Mouse (Mus musculus) lung, postnatal 0 days (tissue): ENCODE measurements around the gene Gnl3l. TPM values are rescaled to one million over a fixed set of nuclear protein-coding genes. Genes with fewer than 3 reads are reported as not detected.

ENCODE experiments used
- ATAC-seq: fragments of 200-750 bp; cut with Nextera tagmentation; 2 replicates; pipeline ENCODE4 v1.8.0; 2017; ENCODE audit warnings: moderate library complexity
- DNase-seq: peaks from one replicate; pipeline ENCODE4 v3.0.0-alpha.2; 2016; ENCODE audit warnings: low spot score
- H3K27ac ChIP-seq: fragments of 300-500 bp; sonication (generic); 2 replicates; pipeline ENCODE4 v1.5.1; 2014; ENCODE audit warnings: antibody characterized with exemption, mild to moderate bottlenecking, low read length, mixed read lengths
- H3K27me3 ChIP-seq: fragments of 300-500 bp; sonication (generic); replicated peaks from 2 replicates; pipeline ENCODE4 v1.6.1; 2014; ENCODE audit warnings: low read length, mixed read lengths; ENCODE audit not compliant: insufficient read depth
- H3K36me3 ChIP-seq: fragments of 300-500 bp; sonication (generic); 2 replicates; pipeline ENCODE4 v1.6.1; 2014; ENCODE audit warnings: low read length, mixed read lengths; ENCODE audit not compliant: insufficient read depth
- H3K4me1 ChIP-seq: fragments of 300-500 bp; sonication (generic); 2 replicates; pipeline ENCODE4 v1.6.1; 2014; ENCODE audit warnings: antibody characterized with exemption, low read depth, low read length, mixed read lengths; ENCODE audit not compliant: insufficient read depth
- H3K4me2 ChIP-seq: fragments of 300-500 bp; sonication (generic); replicated peaks from 2 replicates; pipeline ENCODE4 v1.6.1; 2014; ENCODE audit warnings: low read depth, mild to moderate bottlenecking, low read length, moderate library complexity, mixed read lengths
- H3K4me3 ChIP-seq: fragments of 300-500 bp; sonication (generic); 2 replicates; pipeline ENCODE4 v1.5.1; 2014; ENCODE audit warnings: low read depth, low read length
- H3K9ac ChIP-seq: fragments of 300-500 bp; sonication (generic); replicated peaks from 2 replicates; pipeline ENCODE4 v1.6.1; 2014; ENCODE audit warnings: low read depth, mild to moderate bottlenecking
- H3K9me3 ChIP-seq: fragments of 300-500 bp; sonication (generic); 2 replicates; pipeline ENCODE4 v1.6.1; 2016; ENCODE audit warnings: low read length, mixed read lengths
- CTCF ChIP-seq: IDR thresholded peaks from 2 replicates; pipeline ENCODE4 v1.5.1; 2016; ENCODE audit warnings: antibody characterized with exemption, mild to moderate bottlenecking
- EP300 ChIP-seq: IDR thresholded peaks from 2 replicates; pipeline ENCODE4 v1.6.1; 2016; ENCODE audit warnings: antibody characterized with exemption, mild to moderate bottlenecking, control low read depth
- WGBS: fragments of 180-500 bp; shearing (Covaris S2); extraction: QIAGEN DNeasy Blood & Tissue Kit; methylation state at CpG from one replicate; pipeline ENCODE4 v1.1.7; 2014; 5-methylcytosine and 5-hydroxymethylcytosine counted together
- polyA plus RNA-seq: library from polyadenylated mRNA; unstranded; fragments of >200 nt; fragmentation: Nextera tagmentation; extraction: Ambion mirVana; gene quantifications from 2 replicates; pipeline ENCODE4 v1.2.1, GENCODE M21; 2015

Gnl3l gene
- polyA plus RNA-seq, 1 experiment from 2014 or later = 11.9 TPM

DNA sequence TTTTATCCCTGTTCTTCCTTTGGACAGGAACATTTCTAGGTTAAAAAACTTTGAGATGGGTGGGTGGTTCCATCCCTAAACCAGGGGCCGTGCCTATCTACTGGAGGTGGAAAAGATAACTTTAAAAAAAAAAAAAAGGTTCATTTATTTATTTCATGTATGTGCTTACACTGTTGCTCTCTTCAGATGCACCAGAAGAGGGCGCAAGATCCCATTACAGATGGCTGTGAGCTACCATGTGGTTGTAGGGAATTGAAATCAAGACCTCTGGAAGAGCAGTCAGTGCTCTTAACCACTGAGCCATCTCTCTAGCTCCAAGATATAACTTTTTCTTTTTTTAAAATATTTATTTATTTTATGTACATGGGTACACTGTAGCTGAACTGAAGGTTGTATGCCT lies 54.1 kb downstream of the Gnl3l start:
- no peak overlapping the region for H3K4me3 ChIP-seq
- ATAC-seq (no peak), DNase-seq (no peak)
- H3K4me1 ChIP-seq = no peaks in the 10 kb centered on the region
- no peaks in the 10 kb centered on the region for H3K36me3 ChIP-seq
- H3K27ac ChIP-seq = no peak overlapping the region
- H3K27me3 ChIP-seq = no peaks in the 10 kb centered on the region
- H3K9ac ChIP-seq = no peak overlapping the region
- H3K9me3 ChIP-seq = no peaks in the 10 kb centered on the region
- TF ChIP-seq CTCF (peak; percentile 45), EP300 (no peak)
- H3K4me2 ChIP-seq = no peak overlapping the region
- 36% methylated on average over 2 of the region's 2 CpGs for WGBS

DNA sequence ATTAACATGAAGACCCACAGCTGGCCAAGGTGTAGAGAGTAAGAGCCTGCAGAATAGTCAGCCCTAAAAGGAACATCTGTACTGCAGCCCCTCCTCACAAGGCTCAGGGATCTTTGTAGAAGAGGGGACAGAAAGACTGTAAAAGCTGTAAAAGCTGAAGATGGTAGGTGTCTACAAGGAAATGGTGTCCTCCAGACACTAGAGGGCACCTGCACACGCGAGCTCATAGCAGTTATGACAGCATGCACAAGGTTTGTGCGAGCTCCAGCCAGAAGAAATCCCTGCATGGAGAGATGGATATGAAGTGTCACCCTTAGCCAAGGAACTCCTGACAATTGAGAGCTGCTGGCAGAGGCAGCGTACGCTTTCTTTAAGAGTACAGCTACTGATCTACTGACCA lies 56.4 kb downstream of the Gnl3l start:
- Histone ChIP-seq H3K9ac (no peak overlapping the region), H3K27ac (no peak overlapping the region), H3K4me1 (no peaks in the 10 kb centered on the region), H3K4me2 (no peak overlapping the region), H3K9me3 (no peaks in the 10 kb centered on the region), H3K4me3 (no peak overlapping the region), H3K27me3 (no peaks in the 10 kb centered on the region), H3K36me3 (no peaks in the 10 kb centered on the region)
- TF ChIP-seq EP300 (no peak), CTCF (peak; percentile 52)
- ATAC-seq (no peak), DNase-seq (no peak)
- WGBS = 48% methylated on average over 5 of the region's 5 CpGs

DNA sequence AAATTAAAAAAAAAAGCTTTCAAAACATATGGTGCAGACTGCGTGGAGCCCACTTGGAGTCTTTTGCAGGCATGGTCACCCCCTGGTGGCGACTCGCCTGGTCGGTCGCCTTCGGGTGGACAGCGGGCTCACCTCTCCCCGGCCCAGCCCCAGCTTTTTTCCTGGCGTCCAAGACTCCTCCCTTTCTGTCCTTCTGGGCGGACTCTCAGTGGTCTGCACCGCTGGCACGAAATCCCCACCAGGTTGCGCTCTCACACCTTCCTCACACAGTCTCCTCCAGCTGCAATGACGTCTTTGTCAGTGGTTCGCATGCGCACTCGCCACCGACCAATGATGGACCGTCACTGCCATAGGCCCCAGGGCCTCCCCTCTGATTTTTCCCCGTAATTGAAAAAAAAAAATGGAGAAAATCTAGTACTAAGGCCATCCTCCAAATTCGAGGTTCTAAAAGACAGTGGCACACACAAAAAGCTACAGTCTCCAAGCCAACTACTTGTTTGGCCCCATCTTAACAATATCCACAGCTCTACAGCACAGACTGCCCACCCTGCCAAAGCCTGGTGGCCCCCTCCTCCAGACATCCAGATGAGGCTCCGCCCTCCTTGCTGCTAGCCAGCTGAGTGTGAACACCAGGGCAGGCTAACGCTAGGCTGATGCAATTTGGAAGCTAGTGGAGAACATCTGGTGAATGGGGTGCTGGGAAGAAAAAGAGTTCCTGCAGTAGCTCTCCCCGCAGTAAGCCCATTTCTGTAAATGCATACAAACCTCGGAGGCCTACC lies 60.4 kb downstream of the Gnl3l start:
- Histone ChIP-seq H3K4me3 (0 out of 2 replicates have a peak overlapping the region, but pooled peaks have one; percentile 2), H3K9ac (no peak overlapping the region)

DNA sequence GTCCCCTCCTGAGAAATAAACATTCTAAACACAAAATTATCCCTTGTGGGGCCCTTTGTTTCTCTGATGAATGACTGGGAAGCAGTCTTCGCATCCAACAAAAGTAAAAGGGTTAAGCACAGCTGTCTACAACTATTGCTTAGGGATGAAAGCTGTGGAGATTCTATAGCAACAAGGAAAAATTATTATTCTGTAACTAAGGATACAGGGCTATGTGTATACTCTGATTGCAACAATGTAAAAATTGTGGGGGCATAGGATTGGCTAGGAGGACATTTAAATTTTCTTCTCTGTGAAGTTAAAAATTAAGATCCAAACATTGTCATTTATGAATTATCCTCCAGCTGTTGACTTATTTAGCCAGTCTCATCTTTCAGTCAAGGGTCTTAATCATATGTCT lies 61.1 kb downstream of the Gnl3l start:
- ATAC-seq (peak; percentile 60), DNase-seq (peak; percentile 46)
- Histone ChIP-seq H3K4me3 (no peak overlapping the region), H3K4me1 (no peaks in the 10 kb centered on the region), H3K27ac (no peak overlapping the region), H3K27me3 (no peaks in the 10 kb centered on the region), H3K9ac (no peak overlapping the region), H3K4me2 (peak overlapping the region; percentile 32; the same call in 1 of the 2 replicates), H3K9me3 (no peaks in the 10 kb centered on the region), H3K36me3 (no peaks in the 10 kb centered on the region)
- TF ChIP-seq CTCF (no peak), EP300 (no peak)
- 50% methylated on average over 1 of the region's 1 CpGs for WGBS

More for the DNA sequence above, 60.4 kb downstream of the Gnl3l start:
- ATAC-seq = peak; percentile 94
- Histone ChIP-seq H3K36me3 (no peaks in the 10 kb centered on the region), H3K27ac (no peak overlapping the region), H3K27me3 (no peaks in the 10 kb centered on the region), H3K4me2 (peak overlapping the region; percentile 32; the same call in 1 of the 2 replicates), H3K4me1 (no peaks in the 10 kb centered on the region), H3K9me3 (no peaks in the 10 kb centered on the region)
- WGBS = 17% methylated on average over 25 of the region's 25 CpGs
- peak; percentile 92 for DNase-seq
- TF ChIP-seq EP300 = no peak
- TF ChIP-seq CTCF = peak; percentile 71

DNA sequence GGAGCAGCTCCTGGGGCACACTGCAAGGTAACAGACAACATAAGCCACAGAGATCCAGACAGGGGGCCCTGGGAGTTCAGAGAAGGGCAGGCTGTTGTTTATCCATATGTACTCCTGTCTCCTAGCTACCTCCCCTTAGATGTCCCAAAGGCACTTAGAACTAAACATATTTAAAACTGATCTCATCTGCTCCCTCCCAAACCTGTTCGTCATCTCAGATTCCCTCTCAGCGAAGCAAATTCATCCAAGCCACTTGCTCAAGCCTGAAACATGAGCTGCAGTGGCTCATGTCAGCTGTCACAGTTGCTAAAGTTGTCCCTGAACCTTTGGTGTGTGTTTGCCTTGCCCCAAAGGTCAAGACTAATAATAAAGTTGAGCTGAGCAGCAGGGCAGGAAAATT lies 61.7 kb downstream of the Gnl3l start:
- WGBS = 59% methylated on average over 2 of the region's 2 CpGs

DNA sequence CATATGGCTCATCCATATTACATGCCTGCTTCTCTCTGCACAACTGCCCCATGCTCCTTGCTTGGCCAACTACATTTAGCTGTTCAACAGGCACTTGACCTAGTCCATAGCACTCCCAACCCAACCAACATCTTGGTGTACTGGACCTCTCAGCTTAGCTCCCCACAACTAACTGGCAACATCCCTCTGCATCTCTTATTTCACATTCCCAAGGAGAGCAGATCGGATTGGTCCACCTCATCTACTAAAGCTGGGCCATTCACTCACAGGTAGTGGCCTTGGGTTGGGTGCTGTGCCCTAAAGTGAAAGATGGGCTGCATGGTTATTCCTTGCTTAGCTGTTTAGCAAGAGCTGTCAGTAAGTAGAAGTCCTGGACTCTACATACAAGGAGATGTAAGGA lies 62.4 kb downstream of the Gnl3l start:
- DNase-seq = no peak
- Histone ChIP-seq H3K9me3 (no peaks in the 10 kb centered on the region), H3K4me3 (no peak overlapping the region), H3K4me1 (no peaks in the 10 kb centered on the region), H3K36me3 (no peaks in the 10 kb centered on the region), H3K9ac (no peak overlapping the region), H3K4me2 (no peak overlapping the region), H3K27ac (no peak overlapping the region), H3K27me3 (no peaks in the 10 kb centered on the region)
- TF ChIP-seq EP300 = no peak
- no peak for TF ChIP-seq CTCF
- ATAC-seq = no peak
- WGBS = 65% methylated on average over 1 of the region's 1 CpGs

More for the DNA sequence above, 61.7 kb downstream of the Gnl3l start:
- Histone ChIP-seq H3K9ac (no peak overlapping the region), H3K4me1 (no peaks in the 10 kb centered on the region), H3K4me2 (no peak overlapping the region), H3K27ac (no peak overlapping the region), H3K4me3 (no peak overlapping the region), H3K36me3 (no peaks in the 10 kb centered on the region), H3K9me3 (no peaks in the 10 kb centered on the region), H3K27me3 (no peaks in the 10 kb centered on the region)
- peak; percentile 60 for DNase-seq
- TF ChIP-seq CTCF (no peak), EP300 (no peak)
- peak; percentile 50 for ATAC-seq

Other genes with a start within 250 kb of the Gnl3l start
- 492 and 518 TPM in 2 replicates for gene Maged2, start 203.0 kb downstream of the Gnl3l start, polyA plus RNA-seq
- gene Fgd1, start 28.8 kb upstream of the Gnl3l start, polyA plus RNA-seq = 3.7 and 4.2 TPM in 2 replicates
- 12.4 and 14.6 TPM in 2 replicates for gene Tsr2, start 79.2 kb upstream of the Gnl3l start, polyA plus RNA-seq
- 0.08 and 0.18 TPM in 2 replicates for gene Wnk3, start 180.8 kb upstream of the Gnl3l start, polyA plus RNA-seq